Mouse (Mus musculus) CH12.LX (cell line): Measurements from ENCODE around the gene Mslnl.

Source experiments
- CTCF ChIP-seq, 2 experiments: IDR thresholded peaks in 1 of 2; conservative IDR thresholded peaks in 1 of 2; 2 replicates each; pipeline ENCODE4 v1.5.1; 2011 to 2012; ENCODE audit warnings: low read depth in 2 of 2, low read length in 2 of 2, improper control_type of control experiment in 1 of 2, inconsistent platforms in 1 of 2, mild to moderate bottlenecking in 1 of 2, moderate library complexity in 1 of 2
- MAFK ChIP-seq: IDR thresholded peaks from 2 replicates; pipeline ENCODE4 v1.6.1; 2011; ENCODE audit warnings: low read length, improper control_type of control experiment; ENCODE audit not compliant: insufficient replicate concordance
- POLR2A ChIP-seq: IDR thresholded peaks from 2 replicates; pipeline ENCODE4 v1.6.1; 2011; ENCODE audit warnings: low read depth, mild to moderate bottlenecking, improper control_type of control experiment, low read length

GRCm38 (mm10) chr17:25761561-25761970, 25.7 kb downstream of the Mslnl start:
- TF ChIP-seq CTCF (conservative IDR thresholded peaks at IDR 0.05 in 1 of 2, IDR thresholded peaks at IDR 0.05 in 1 of 2; ENCODE audit: low read depth in 2 of 2, low read length in 2 of 2) (no peak), POLR2A (no peak), MAFK (no peak)
